Mouse (Mus musculus) R1 (cell line): ENCODE measurements around the gene Adamts9.

Experiments
- DNase-seq: peaks from one replicate; pipeline ENCODE4 v3.0.0-alpha.2; 2018; ENCODE audit warnings: low read depth, low spot score

Adamts9 gene

DNA sequence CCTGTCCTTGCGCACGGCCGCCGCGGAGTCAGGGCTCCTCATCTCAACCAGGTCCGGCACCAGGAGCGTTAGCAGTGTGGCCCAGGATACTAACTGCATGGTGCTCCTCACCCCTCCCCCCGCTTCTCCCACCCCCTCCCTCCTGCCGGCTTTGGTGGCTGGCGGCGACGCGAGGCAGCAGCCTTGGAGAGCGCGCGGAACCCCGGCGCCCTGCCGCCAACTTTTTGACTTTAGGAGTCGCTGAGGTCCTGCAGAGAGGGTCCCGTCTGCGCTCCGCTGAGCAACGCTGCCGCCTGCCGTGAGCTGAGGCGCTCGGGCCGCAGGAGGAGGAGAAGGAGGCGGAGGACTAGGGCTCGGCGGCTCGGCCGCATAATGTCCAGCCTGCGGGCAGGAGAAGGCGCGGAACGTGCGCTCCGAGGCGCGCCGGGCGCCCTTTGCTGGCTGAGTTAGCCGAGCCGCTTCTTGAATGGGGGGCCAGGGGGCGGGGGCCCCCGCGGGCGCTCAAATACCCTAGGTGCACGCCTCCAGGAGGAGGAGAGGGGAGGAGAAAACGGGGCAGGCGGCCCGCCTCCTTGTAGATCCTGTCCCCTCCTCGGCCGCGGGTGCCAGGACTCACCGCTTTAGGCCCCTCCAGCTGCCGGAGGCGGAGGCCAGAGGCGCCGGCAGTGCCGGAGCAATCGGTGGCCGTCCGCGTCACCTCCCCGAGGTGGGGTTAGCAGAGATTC is at the start of gene Adamts9:
Gene Adamts9 (minus strand): TSS at position 436 of the 725 bp plus-strand sequence.
- peak; percentile 94 for DNase-seq

DNA sequence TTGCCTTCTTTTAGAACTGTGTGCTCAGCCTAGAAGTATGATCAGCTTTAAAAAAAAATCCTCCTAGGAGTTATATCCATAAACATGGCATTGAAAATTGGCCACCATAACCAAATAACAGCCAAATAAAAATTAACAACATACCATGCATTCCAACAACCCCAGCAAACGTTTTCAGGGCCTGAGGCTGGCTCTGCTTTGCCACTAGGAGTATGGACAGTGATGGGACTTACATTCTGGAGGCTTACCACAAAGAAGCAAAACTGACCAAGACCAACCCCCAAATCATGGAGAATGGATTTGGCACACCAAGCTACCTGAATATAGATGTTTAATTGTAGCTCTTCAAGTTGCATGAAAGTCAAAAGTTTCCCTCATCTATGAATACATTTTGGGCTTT is 48.3 kb upstream of the Adamts9 start:
- no peak for DNase-seq

DNA sequence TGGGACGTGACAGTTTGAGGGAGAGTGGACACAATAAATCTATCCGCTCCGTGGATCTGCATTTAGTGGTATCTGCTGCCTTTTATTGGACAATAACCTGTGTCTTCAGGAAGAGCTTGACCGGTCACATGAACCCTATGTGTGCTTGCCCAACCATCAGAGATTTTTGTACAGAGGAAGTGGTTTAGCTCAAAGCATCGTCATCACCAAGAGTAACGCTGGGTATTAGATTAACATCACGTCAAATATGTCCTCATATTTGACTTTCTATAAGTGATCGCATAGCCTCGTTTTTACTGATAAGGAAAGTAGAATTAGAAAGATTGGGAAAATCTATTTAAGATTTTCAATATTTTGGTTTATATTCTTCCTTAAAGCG is 45.3 kb upstream of the Adamts9 start:
- DNase-seq = no peak

- DNase-seq = no peak
Measured at GRCm38 (mm10) chr6:92987846-92988619, 44.7 kb upstream of the Adamts9 start.

GRCm38 (mm10) chr6:92987366-92987765 is 44.1 kb upstream of the Adamts9 start:
- DNase-seq = peak; percentile 74

DNA sequence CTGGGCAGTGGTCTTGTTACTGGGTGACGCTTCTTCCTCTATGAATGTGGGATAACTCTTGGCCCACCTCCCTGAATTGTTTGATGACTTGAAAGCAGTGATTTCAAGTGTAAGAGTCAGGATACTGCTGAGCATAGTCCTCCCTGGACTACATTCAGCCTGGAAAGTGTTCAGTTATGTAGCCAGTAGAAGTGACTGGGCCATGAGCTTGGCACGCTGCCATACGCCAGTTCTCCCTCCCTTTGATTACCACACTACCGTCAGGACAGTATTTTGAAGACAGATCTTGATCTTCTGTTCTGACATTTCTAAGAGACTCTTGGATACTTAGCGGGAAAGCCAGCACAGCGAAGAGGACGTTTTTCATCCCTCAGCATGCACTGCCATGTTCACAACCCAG is 40.1 kb upstream of the Adamts9 start:
- DNase-seq = no peak

DNA sequence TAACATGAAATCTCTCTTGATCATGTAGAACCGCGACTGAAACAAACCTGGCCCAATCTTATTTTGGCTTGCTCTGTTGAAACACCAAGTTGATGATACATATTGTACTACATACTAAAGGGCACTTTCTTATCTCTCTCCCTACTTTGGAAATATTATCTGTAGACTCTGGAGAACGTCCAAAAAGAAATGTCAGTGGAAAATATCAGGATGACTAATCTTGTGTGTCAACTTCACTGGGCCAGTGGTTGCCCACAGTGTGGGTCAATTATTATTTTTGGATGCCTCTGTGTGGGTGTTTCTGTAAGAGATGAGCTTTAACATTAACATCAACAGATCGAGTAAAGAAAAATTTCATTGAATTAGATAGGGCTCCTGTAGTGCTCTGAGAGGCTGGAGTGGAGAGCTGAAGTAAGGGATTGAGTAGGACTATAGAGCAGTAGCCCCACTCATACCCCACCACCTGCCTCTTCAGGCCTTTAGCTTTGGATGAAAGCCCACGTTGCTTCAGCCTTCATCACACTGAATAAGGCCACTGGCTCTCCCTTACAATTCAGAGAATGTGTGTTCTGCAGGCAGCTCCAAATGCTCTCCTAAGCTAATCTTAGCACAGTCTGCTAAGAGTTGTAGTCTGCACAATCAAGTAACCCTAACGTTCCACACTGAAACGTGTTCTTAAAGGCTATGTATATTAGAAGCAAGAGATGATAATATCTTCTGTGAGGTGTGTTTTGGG is 38.3 kb upstream of the Adamts9 start:
- no peak for DNase-seq

DNA sequence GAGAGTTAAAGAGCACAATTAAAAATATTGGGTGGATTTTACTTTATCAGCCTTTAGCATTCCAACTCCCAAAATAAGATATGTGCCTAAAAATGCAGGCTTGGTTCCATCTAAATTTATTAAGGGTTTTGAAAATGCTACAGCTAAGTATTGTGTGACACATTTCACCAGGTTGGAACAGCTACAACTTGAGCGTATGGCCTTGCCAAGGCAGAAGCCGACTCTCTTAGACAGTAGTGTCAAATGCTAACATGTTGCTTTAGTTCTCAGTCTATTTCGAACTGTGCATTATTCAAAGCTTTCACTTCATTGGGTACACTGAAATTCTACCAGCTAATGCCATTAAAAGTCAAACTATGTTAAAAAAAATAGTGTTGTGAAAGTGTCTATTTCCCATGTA is 30.0 kb upstream of the Adamts9 start:
- no peak for DNase-seq

DNA sequence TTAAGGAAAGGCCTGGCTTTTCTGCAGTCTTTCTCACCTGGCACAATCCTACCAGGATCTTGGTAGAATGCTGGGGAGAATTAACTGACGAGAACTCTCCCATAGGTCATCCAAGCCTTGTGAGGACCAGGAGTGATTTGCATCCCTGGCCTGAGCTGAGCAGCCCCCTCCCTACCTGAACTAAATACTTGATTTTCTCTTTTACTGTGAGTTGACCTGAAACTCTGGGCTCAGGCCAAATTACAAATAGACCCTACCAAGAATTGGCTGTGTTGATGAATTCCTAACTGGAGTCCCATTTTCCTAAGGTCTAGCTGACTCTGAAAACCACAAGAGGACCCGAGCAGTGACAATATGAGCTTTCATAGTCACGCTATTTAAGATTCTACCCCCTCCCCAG is 25.4 kb upstream of the Adamts9 start:
- DNase-seq = no peak

GRCm38 (mm10) chr6:92968216-92968615 is 24.9 kb upstream of the Adamts9 start:
- no peak for DNase-seq

- DNase-seq = no peak
Measured at GRCm38 (mm10) chr6:92962966-92963365, 19.7 kb upstream of the Adamts9 start.

DNA sequence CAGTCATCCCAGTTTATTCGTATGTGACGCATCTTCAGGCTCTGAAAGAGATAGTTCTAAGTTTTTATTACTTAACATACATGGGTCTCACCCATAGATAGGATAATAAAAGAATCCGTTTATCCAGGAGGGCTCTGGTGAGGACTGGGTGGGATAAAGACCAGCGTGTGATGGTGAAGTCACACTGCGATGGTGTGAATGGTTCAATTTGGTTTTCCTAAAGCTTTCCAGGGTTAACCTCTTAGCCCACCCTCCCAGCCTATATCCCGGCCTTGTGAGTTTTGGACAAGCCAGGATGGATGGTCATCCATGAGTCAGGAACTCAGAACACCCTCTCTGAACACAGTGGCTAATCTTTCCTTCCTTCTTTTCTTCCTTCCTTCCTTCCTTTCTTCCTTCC is 17.7 kb upstream of the Adamts9 start:
- DNase-seq = no peak

- no peak for DNase-seq
Measured at GRCm38 (mm10) chr6:92959416-92959815, 16.1 kb upstream of the Adamts9 start.

GRCm38 (mm10) chr6:92947337-92948042 is 4.2 kb upstream of the Adamts9 start:
- DNase-seq = peak; percentile 94

- no peak for DNase-seq
Measured at GRCm38 (mm10) chr6:92944711-92945110, 1.4 kb upstream of the Adamts9 start.

GRCm38 (mm10) chr6:92944048-92944685 is 875 bp upstream of the Adamts9 start:
- DNase-seq = peak; percentile 19

DNA sequence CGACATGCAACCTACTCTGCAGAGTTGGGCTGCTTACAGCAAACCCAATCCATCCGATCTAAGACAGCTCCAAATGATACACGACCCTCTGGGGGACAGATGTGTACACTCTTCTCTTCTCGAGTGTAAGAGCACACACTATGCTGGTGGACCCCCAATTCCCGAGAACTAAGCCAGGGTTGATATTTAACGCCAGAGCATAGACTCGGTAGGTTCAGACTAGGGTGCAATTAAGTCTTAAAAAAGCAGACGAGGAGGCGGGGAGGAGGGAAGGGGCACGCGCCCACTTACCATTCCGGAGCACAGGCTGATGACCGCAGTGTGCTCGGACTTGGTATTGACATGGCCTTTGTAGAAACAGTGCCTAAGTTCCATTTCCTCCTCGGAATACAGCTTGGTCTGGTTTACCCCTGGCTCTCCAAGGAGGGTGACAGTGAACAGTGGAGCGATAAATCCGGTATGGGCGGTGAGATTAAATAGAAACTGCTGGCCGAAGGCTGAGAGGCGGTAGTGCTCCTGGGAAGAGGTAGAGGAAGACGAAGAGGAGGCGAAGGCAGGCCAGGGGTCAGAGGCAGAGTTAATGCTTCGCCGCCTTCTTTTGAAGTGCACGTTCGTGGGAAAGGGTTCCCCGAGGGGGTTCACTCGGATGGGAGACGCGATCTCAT is 1.4 kb downstream of the Adamts9 start:
- no peak for DNase-seq

DNA sequence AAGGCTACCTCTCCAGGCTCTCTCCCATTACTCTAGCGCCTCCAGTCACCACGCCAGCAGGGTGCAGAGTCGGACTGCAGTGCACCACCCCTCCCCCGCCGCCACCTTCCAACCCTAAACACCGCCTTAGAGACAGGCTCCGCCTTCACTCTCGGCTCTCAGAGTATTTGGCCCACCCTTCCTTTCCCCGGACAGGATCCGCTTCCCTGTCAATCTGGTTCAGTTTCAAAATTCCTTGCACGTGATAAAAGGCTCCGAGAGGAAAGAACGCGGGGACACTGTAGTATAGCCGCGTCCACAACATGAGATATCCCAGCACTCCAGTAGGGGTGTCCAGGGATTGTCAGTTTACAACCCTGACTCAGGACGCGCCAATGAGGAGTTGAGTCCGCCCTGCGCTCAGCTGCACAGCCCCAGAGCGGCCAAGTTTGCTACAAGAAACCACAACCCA is 2.0 kb downstream of the Adamts9 start:
- peak; percentile 90 for DNase-seq

GRCm38 (mm10) chr6:92940191-92941131 is 2.8 kb downstream of the Adamts9 start:
- DNase-seq = peak; percentile 62

DNA sequence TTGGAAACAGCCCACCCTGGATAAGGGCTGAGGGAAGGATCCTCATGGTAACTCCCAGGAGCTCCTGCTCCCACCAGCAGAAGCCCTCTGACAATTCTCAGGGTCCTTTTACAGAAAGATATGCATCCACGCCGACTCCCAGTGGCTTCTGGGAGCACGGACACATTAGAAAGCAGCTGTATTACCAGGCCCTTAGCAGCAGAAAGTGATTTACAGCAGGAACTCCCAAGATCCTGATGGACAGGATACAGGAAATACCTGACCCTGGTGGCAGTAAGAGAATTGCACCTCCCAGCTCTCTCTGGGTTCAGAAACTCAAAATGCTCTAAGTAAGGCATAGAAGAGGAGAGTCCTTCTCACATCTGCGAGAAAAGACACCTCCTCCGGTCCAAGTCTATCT is 15.0 kb downstream of the Adamts9 start:
- DNase-seq = no peak
